Mouse (Mus musculus) heart, postnatal 0 days (tissue): Measurements from ENCODE around the gene Slc17a5.

Source experiments
- CTCF ChIP-seq: IDR thresholded peaks from 2 replicates; pipeline ENCODE4 v1.5.1; 2016; ENCODE audit warnings: antibody characterized with exemption, control low read depth, low read depth
- EP300 ChIP-seq: IDR thresholded peaks from 2 replicates; pipeline ENCODE4 v1.6.1; 2016; ENCODE audit warnings: antibody characterized with exemption, low read depth

DNA sequence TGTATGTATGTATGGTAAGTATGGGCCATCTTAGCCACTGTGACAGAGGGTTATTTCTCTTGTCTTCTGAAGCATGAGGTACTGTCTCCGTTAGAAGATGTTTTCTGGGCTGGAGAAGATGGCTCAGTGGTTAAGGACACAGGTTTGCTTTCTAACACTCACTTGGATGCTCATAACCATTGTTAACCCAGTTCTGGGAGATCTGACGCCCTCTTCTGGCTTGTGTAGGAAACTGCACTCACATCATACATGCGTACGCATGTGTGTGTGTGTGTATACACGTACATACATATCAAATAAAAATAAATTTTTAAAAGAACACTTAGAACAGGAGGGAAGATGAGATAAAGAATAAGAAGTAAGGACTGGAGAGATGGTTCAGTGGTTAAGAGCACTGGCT lies 11.4 kb downstream of the Slc17a5 start:
- TF ChIP-seq CTCF, result no peak
- no peak for TF ChIP-seq EP300
